Mouse (Mus musculus): ENCODE results near the gene Brd3os. TPM values are rescaled to one million over a fixed set of nuclear protein-coding genes. Genes with fewer than 3 reads are reported as not detected.

Brd3os gene
- polyA plus RNA-seq, 1 experiment from 2014 or later: 10.7 TPM

DNA sequence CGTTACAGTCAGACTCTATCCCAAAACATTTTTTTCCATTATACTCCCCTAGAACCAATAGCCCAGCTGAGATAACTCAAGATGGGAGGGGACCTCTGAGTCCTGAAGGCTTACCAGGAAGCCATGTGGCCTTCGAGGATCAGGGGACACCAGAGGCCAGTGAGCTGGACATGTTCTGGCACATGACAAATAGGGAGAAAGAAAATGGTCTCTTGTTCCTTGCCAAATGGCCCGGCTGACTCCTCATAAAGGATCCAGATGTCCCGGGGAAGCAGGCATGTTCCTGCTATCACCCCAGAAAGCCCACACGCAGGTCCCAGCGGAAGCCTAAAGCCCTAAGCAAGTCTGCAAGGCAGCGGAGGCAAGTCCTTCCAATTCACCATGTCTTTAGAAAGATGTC lies 18.5 kb upstream of the Brd3os start:
- Histone ChIP-seq H3K36me3 (0 out of 2 replicates have a peak, but pooled peaks cover 3% of the 10 kb centered on the region), H3K27me3 (no peaks in the 10 kb centered on the region), H3K4me2 (peak overlapping the region; percentile 99), H3K9ac (replicated peaks) (no peak overlapping the region), H3K4me1 (replicated peaks) (peaks cover 55% of the 10 kb centered on the region), H3K4me3 (replicated peaks) (no peak overlapping the region), H3K27ac (peak overlapping the region; percentile 50), H3K9me3 (no peaks in the 10 kb centered on the region)
- WGBS: 49% methylated on average over 7 of the region's 7 CpGs
- no peak for ATAC-seq (ENCODE audit: insufficient number of reproducible peaks, insufficient read depth, low FRiP score, low TSS enrichment, low read depth)

- no peak for ATAC-seq (ENCODE audit: insufficient number of reproducible peaks, insufficient read depth, low FRiP score, low TSS enrichment, low read depth)
- under 1% methylated on average over 20 of the region's 20 CpGs for WGBS
- H3K4me1 ChIP-seq (replicated peaks): peaks cover 40% of the 10 kb centered on the region
- peak overlapping the region; percentile 42; the same call in 1 of the 2 replicates for H3K27ac ChIP-seq
- 0 out of 2 replicates have a peak, but pooled peaks cover 3% of the 10 kb centered on the region for H3K36me3 ChIP-seq
- no peaks in the 10 kb centered on the region for H3K9me3 ChIP-seq
- peak overlapping the region; percentile 99 for H3K4me2 ChIP-seq
- H3K27me3 ChIP-seq: no peaks in the 10 kb centered on the region
- H3K4me3 ChIP-seq (replicated peaks): peak overlapping the region; percentile 92
- H3K9ac ChIP-seq (replicated peaks): peak overlapping the region; percentile 91
These were observed 16.9 kb upstream of the Brd3os start for GRCm38 (mm10) chr2:27425161-27425611.

GRCm38 (mm10) chr2:27425751-27426405 lies 16.2 kb upstream of the Brd3os start:
- peaks cover 39% of the 10 kb centered on the region for H3K4me1 ChIP-seq (replicated peaks)
- ATAC-seq (ENCODE audit: insufficient number of reproducible peaks, insufficient read depth, low FRiP score, low TSS enrichment, low read depth): no peak
- peak overlapping the region; percentile 80 for H3K27ac ChIP-seq
- WGBS: under 1% methylated on average over 60 of the region's 60 CpGs
- no peaks in the 10 kb centered on the region for H3K27me3 ChIP-seq
- H3K4me2 ChIP-seq: peak overlapping the region; percentile 99
- H3K36me3 ChIP-seq: 0 out of 2 replicates have a peak, but pooled peaks cover 3% of the 10 kb centered on the region
- peak overlapping the region; percentile 91 for H3K9ac ChIP-seq (replicated peaks)
- H3K9me3 ChIP-seq: no peaks in the 10 kb centered on the region
- peak overlapping the region; percentile 92 for H3K4me3 ChIP-seq (replicated peaks)

GRCm38 (mm10) chr2:27426406-27426854 lies 15.7 kb upstream of the Brd3os start:
- Histone ChIP-seq H3K4me1 (replicated peaks) (peaks cover 39% of the 10 kb centered on the region), H3K27ac (peak overlapping the region; percentile 80), H3K9me3 (no peaks in the 10 kb centered on the region), H3K36me3 (0 out of 2 replicates have a peak, but pooled peaks cover 3% of the 10 kb centered on the region), H3K4me3 (replicated peaks) (peak overlapping the region; percentile 92), H3K27me3 (no peaks in the 10 kb centered on the region), H3K4me2 (peak overlapping the region; percentile 99), H3K9ac (replicated peaks) (peak overlapping the region; percentile 91)
- ATAC-seq (ENCODE audit: insufficient number of reproducible peaks, insufficient read depth, low FRiP score, low TSS enrichment, low read depth): no peak; the same call in 1 of the 2 replicates
- WGBS: under 1% methylated on average over 64 of the region's 64 CpGs

- H3K27ac ChIP-seq: peak within 1 kb of the TSS; percentile 80
- H3K4me2 ChIP-seq: peak within 1 kb of the TSS; percentile 99
- 0 out of 2 replicates have a peak, but pooled peaks cover 3% of the 10 kb centered on the region for H3K36me3 ChIP-seq
- peaks cover 39% of the 10 kb centered on the region for H3K4me1 ChIP-seq (replicated peaks)
- peak; percentile 85 for ATAC-seq (ENCODE audit: insufficient number of reproducible peaks, insufficient read depth, low FRiP score, low TSS enrichment, low read depth)
- H3K27me3 ChIP-seq: no peaks in the 10 kb centered on the region
- H3K9me3 ChIP-seq: no peaks in the 10 kb centered on the region
- H3K9ac ChIP-seq (replicated peaks): peak within 1 kb of the TSS; percentile 91
- peak within 1 kb of the TSS; percentile 92 for H3K4me3 ChIP-seq (replicated peaks)
- under 1% methylated on average over 58 of the region's 58 CpGs for WGBS
These were observed 15.2 kb upstream of the Brd3os start, which contains the start of gene Vav2 for GRCm38 (mm10) chr2:27426855-27427457. Gene Vav2, minus strand, starts transcription at chr2:27427033.

DNA sequence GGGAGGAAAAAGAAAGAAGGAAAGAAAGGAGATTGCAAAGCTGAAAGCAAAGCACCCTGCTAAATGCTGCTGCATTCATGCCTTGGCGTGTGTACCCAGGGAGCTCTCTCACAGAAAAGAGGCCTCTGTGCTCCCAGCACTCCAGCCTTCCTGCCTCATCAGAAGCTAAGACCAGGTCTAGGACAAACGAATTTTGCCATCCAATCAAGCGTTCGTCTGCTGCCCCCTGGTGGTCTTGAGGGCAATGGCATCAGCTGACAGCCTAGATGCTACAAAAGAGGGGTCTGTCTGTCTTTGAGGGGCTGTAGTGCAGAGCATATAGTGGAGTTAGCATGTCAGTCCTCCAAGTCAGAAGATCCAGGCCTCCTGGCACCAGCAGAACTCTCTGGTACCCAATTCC lies 14.1 kb upstream of the Brd3os start:
- H3K27ac ChIP-seq: 0 out of 2 replicates have a peak overlapping the region, but pooled peaks have one; percentile 7
- no peaks in the 10 kb centered on the region for H3K9me3 ChIP-seq
- ATAC-seq (ENCODE audit: insufficient number of reproducible peaks, insufficient read depth, low FRiP score, low TSS enrichment, low read depth): no peak
- H3K27me3 ChIP-seq: no peaks in the 10 kb centered on the region
- no peak overlapping the region for H3K4me3 ChIP-seq (replicated peaks)
- 0 out of 2 replicates have a peak overlapping the region, but pooled peaks have one; percentile 99 for H3K4me2 ChIP-seq
- H3K36me3 ChIP-seq: no peaks in the 10 kb centered on the region
- under 1% methylated on average over 4 of the region's 4 CpGs for WGBS
- H3K9ac ChIP-seq (replicated peaks): no peak overlapping the region
- H3K4me1 ChIP-seq (replicated peaks): peaks cover 35% of the 10 kb centered on the region

DNA sequence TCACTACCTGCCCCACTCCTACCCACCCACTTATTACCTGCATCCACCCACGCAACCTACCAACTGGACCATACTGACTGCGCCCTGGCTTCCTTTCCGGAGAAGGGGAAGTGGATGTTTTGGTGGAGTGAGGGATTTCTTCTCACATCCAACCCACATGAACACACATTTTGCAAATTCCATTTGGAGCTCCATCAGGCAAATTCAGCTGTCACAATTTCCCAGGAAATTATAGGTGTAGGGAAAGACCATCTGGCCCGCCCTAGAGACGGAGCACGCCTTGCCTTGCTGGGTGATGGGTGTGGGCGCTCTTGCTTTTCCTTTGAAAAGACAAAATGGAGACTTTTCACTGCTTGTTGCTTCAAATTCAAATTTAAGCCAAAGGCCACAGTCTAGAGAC lies 11.5 kb upstream of the Brd3os start:
- Histone ChIP-seq H3K27ac (no peak overlapping the region), H3K9me3 (no peaks in the 10 kb centered on the region), H3K27me3 (no peaks in the 10 kb centered on the region), H3K36me3 (no peaks in the 10 kb centered on the region), H3K4me3 (replicated peaks) (no peak overlapping the region), H3K4me2 (no peak overlapping the region), H3K9ac (replicated peaks) (no peak overlapping the region), H3K4me1 (replicated peaks) (peaks cover 10% of the 10 kb centered on the region)
- WGBS: 89% methylated on average over 7 of the region's 7 CpGs
- ATAC-seq (ENCODE audit: insufficient number of reproducible peaks, insufficient read depth, low FRiP score, low TSS enrichment, low read depth): no peak

DNA sequence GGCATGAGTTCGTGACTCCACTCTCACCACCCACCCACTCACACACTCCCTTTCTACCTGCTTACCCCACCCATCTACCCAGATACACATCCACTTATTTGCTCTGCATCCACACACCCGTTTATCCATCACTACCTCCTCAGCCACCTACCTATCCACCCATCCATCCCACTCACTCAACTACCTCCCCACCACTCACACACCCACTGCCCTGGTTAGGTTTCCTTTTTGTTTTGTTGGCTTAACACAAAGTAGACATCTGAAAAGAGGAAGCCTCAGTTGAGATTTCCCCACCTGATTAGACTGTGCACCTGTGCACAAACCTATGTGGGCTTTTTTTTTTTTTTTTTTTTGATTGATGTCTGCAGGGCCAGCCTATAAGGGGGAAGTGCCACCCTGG lies 9.5 kb upstream of the Brd3os start:
- Histone ChIP-seq H3K9me3 (no peaks in the 10 kb centered on the region), H3K27ac (no peak overlapping the region), H3K9ac (replicated peaks) (no peak overlapping the region), H3K4me2 (no peak overlapping the region), H3K27me3 (no peaks in the 10 kb centered on the region), H3K4me1 (replicated peaks) (peaks cover 4% of the 10 kb centered on the region), H3K4me3 (replicated peaks) (no peak overlapping the region), H3K36me3 (no peaks in the 10 kb centered on the region)
- WGBS: 67% methylated on average over 2 of the region's 2 CpGs
- no peak for ATAC-seq (ENCODE audit: insufficient number of reproducible peaks, insufficient read depth, low FRiP score, low TSS enrichment, low read depth)

DNA sequence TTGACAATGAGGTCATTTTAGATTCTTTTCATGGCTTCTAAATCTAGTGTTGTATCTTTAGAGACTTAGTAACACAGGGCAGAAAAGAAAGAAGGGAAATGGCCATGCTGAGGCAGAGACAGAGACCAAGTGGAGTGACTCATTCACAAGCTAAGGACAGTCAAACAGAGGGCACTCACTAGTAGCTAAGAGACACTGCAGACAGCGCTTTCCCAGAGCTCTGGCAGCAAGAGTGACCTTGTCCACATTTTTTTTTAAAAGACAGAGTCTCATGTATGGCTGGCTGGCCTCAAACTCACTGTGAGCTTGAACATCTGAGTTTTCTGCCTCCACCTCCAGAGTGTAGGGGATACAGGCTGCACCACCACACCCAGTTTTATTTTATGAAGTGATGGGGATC lies 4.2 kb upstream of the Brd3os start:
- H3K36me3 ChIP-seq: no peaks in the 10 kb centered on the region
- no peak for ATAC-seq (ENCODE audit: insufficient number of reproducible peaks, insufficient read depth, low FRiP score, low TSS enrichment, low read depth)
- H3K4me1 ChIP-seq (replicated peaks): peaks cover 11% of the 10 kb centered on the region; the same call in 1 of the 2 replicates
- H3K27ac ChIP-seq: no peak overlapping the region
- H3K4me2 ChIP-seq: no peak overlapping the region
- H3K27me3 ChIP-seq: no peaks in the 10 kb centered on the region
- H3K9me3 ChIP-seq: no peaks in the 10 kb centered on the region
- H3K9ac ChIP-seq (replicated peaks): no peak overlapping the region
- WGBS: 60% methylated on average over 1 of the region's 1 CpGs
- no peak overlapping the region for H3K4me3 ChIP-seq (replicated peaks)

- Histone ChIP-seq H3K27me3 (no peaks in the 10 kb centered on the region), H3K4me3 (replicated peaks) (no peak overlapping the region), H3K9ac (replicated peaks) (no peak overlapping the region), H3K9me3 (no peaks in the 10 kb centered on the region), H3K36me3 (no peaks in the 10 kb centered on the region), H3K27ac (no peak overlapping the region), H3K4me2 (no peak overlapping the region), H3K4me1 (replicated peaks) (peaks cover 15% of the 10 kb centered on the region; the same call in 1 of the 2 replicates)
- WGBS: 10% methylated on average over 11 of the region's 11 CpGs
- ATAC-seq (ENCODE audit: insufficient number of reproducible peaks, insufficient read depth, low FRiP score, low TSS enrichment, low read depth): no peak
These were observed 3.8 kb upstream of the Brd3os start for GRCm38 (mm10) chr2:27438281-27438680.

GRCm38 (mm10) chr2:27442708-27443449 lies 755 bp downstream of the Brd3os start:
- H3K9ac ChIP-seq (replicated peaks): peak overlapping the region; percentile 71
- WGBS: 35% methylated on average over 20 of the region's 20 CpGs
- peak; percentile 45; the same call in 1 of the 2 replicates for ATAC-seq (ENCODE audit: insufficient number of reproducible peaks, insufficient read depth, low FRiP score, low TSS enrichment, low read depth)
- no peaks in the 10 kb centered on the region for H3K9me3 ChIP-seq
- no peak overlapping the region for H3K27ac ChIP-seq
- peaks cover 19% of the 10 kb centered on the region; the same call in 1 of the 2 replicates for H3K4me1 ChIP-seq (replicated peaks)
- H3K36me3 ChIP-seq: peaks cover 37% of the 10 kb centered on the region
- no peaks in the 10 kb centered on the region for H3K27me3 ChIP-seq
- H3K4me3 ChIP-seq (replicated peaks): peak overlapping the region; percentile 71
- peak overlapping the region; percentile 87 for H3K4me2 ChIP-seq
